Mouse (Mus musculus) central nervous system, embryonic 18 days (tissue): Measurements from ENCODE around the gene Vmn1r38. TPM values are rescaled to one million over a fixed set of nuclear protein-coding genes. Genes with fewer than 3 reads are reported as not detected.

Source experiments
- polyA plus RNA-seq: library from polyadenylated mRNA; depleted of rRNA; stranded (reverse); fragments of >200 nt; gene quantifications from 2 replicates; pipeline ENCODE4 v1.2.3, GENCODE M21; 2012; rRNA removed

Vmn1r38 gene
- polyA plus RNA-seq = not detected in 2 replicates

DNA sequence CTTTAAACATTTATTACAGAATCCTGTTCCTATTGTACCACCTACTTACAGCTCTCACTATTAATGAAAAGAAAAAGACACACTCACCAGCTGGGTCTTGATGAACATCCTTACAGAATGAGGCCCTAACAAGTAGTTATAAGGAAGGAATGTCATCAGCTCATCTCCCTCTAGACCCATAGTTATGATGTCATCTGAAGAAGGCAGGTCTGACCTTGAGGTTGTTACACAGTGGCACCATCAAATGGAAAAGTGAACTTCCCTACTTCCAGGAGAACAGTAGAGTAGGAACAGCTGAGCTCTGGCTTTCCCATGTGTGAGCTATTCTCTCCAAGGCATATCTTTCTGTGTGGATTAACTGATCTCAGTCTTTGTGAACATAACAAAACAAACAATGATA lies at the start of gene Vmn1r38:
Vmn1r38 (minus strand) TSS at position 101 of the 400 bp plus-strand sequence.

DNA sequence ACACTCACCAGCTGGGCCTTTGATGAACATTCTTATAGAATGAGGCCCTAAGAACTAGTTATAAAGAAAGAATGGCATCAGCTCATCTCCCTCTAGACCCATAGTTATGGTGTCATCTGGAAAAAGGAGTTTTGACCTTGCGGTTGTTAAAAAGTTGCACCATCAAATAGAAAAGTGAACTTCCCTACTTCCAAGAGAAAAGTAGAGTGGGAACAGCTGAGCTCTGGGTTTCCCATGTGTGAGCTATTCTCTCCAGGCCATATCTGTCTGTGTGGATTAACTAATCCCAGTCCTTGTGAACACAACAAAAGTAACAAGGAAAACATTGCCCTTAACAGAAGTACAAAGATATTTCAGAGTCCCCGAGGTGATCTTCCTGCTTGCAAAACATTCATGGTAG lies 28.1 kb upstream of the Vmn1r38 start, which contains the start of gene Vmn1r39:
Vmn1r39 (minus strand) TSS at position 101 of the 400 bp plus-strand sequence.

GRCm38 (mm10) chr6:66729082-66729481 lies 53.3 kb downstream of the Vmn1r38 start, which contains the start of gene Vmn1r37:
Vmn1r37 (plus strand) TSS chr6:66729382.

Other genes with a start within 250 kb of the Vmn1r38 start
- gene Mad2l1, start 247.2 kb downstream of the Vmn1r38 start, polyA plus RNA-seq = 15.8 and 19.1 TPM in 2 replicates
- not detected in 2 replicates for gene Vmn1r32, start 222.5 kb downstream of the Vmn1r38 start, polyA plus RNA-seq
- not detected in 2 replicates for gene Vmn1r33, start 164.3 kb downstream of the Vmn1r38 start, polyA plus RNA-seq
- not detected in 2 replicates for gene Vmn1r34, start 138.7 kb downstream of the Vmn1r38 start, polyA plus RNA-seq
- not detected in 2 replicates for gene Vmn1r35, start 96.7 kb downstream of the Vmn1r38 start, polyA plus RNA-seq
- not detected in 2 replicates for gene Vmn1r36, start 63.5 kb downstream of the Vmn1r38 start, polyA plus RNA-seq
- gene Vmn1r37, start 53.2 kb downstream of the Vmn1r38 start, polyA plus RNA-seq = not detected in 2 replicates
- gene Vmn1r39, start 28.0 kb upstream of the Vmn1r38 start, polyA plus RNA-seq = not detected in 2 replicates
- 28.0 and 31.9 TPM in 2 replicates for gene Gng12, start 113.8 kb upstream of the Vmn1r38 start, polyA plus RNA-seq